Mouse (Mus musculus) lung, adult 2 months (tissue): ENCODE measurements around the gene Ccdc9.

Experiments used
- CTCF ChIP-seq: fragments of 200-500 bp; IDR thresholded peaks from 2 replicates; pipeline ENCODE4 v1.5.1; 2011; ENCODE audit warnings: mild to moderate bottlenecking, low read length, control low read depth; ENCODE audit not compliant: insufficient read depth
- POLR2A ChIP-seq: fragments of 200-500 bp; IDR thresholded peaks from 2 replicates; pipeline ENCODE4 v1.6.1; 2011; ENCODE audit warnings: low read depth, mild to moderate bottlenecking, control low read depth, low read length, borderline replicate concordance; ENCODE audit errors: extremely low read depth

GRCm38 (mm10) chr7:16317094-16317493 lies 30.5 kb upstream of the Ccdc9 start:
- TF ChIP-seq CTCF (no peak), POLR2A (no peak)
